Mouse (Mus musculus) erythroblast, embryonic 14.5 days (primary cell): ENCODE data around the gene Map4k5. TPM values are rescaled to one million over a fixed set of nuclear protein-coding genes. Genes with fewer than 3 reads are reported as not detected.

Experiments used
- H3K27me3 ChIP-seq: 2 replicates; pipeline ENCODE4 v1.6.1; 2012; ENCODE audit warnings: inconsistent platforms; ENCODE audit not compliant: control insufficient read depth
- H3K36me3 ChIP-seq: 2 replicates; pipeline ENCODE4 v1.6.1; 2012; ENCODE audit warnings: mild to moderate bottlenecking, inconsistent platforms; ENCODE audit not compliant: control insufficient read depth
- H3K4me1 ChIP-seq: 2 replicates; pipeline ENCODE4 v1.6.1; 2012; ENCODE audit warnings: inconsistent platforms; ENCODE audit not compliant: control insufficient read depth
- H3K4me3 ChIP-seq: replicated peaks from 2 replicates; pipeline ENCODE3; 2012; ENCODE audit warnings: moderate library complexity, mild to moderate bottlenecking, inconsistent platforms
- H3K9me3 ChIP-seq: 2 replicates; pipeline ENCODE4 v1.6.1; 2012; ENCODE audit warnings: low read length, inconsistent platforms, mixed read lengths; ENCODE audit not compliant: control insufficient read depth
- GATA1 ChIP-seq: IDR thresholded peaks from 2 replicates; pipeline ENCODE4 v1.6.1; 2012; ENCODE audit warnings: low read length, inconsistent platforms, mixed read lengths
- TAL1 ChIP-seq: IDR thresholded peaks from 3 replicates; pipeline ENCODE4 v1.6.1; 2012; ENCODE audit warnings: low read length, inconsistent platforms, mixed read lengths
- polyA plus RNA-seq: library from polyadenylated mRNA; stranded (reverse); fragments of >175 nt; gene quantifications from 2 replicates; pipeline ENCODE4 v1.2.3, GENCODE M21; 2012

Gene Map4k5
- 1.2 and 2.0 TPM in 2 replicates for polyA plus RNA-seq

- Histone ChIP-seq H3K9me3 (no peaks in the 10 kb centered on the region), H3K27me3 (no peaks in the 10 kb centered on the region), H3K4me1 (peaks cover 41% of the 10 kb centered on the region), H3K4me3 (peak within 1 kb of the TSS; percentile 99), H3K36me3 (peaks cover 40% of the 10 kb centered on the region)
- TF ChIP-seq GATA1 (no peak), TAL1 (no peak)
Observed at GRCm38 (mm10) chr12:69892371-69893251, at the start of gene Map4k5, which contains the start of gene Atl1. TSS of gene Map4k5 (minus strand) at chr12:69893200. TSS of gene Atl1 (plus strand) at chr12:69892614.

- no peak for TF ChIP-seq TAL1
- no peak for TF ChIP-seq GATA1
- no peak overlapping the region for H3K4me3 ChIP-seq
- no peaks in the 10 kb centered on the region for H3K36me3 ChIP-seq
- H3K4me1 ChIP-seq = no peaks in the 10 kb centered on the region; the same call in 1 of the 2 replicates
- H3K9me3 ChIP-seq = peaks cover 4% of the 10 kb centered on the region; the same call in 1 of the 2 replicates
- no peaks in the 10 kb centered on the region for H3K27me3 ChIP-seq
Observed at GRCm38 (mm10) chr12:69941655-69942329, 48.8 kb upstream of the Map4k5 start.

- Histone ChIP-seq H3K4me3 (no peak overlapping the region), H3K27me3 (no peaks in the 10 kb centered on the region), H3K9me3 (peaks cover 4% of the 10 kb centered on the region; the same call in 1 of the 2 replicates), H3K4me1 (no peaks in the 10 kb centered on the region), H3K36me3 (no peaks in the 10 kb centered on the region)
- no peak for TF ChIP-seq GATA1
- no peak for TF ChIP-seq TAL1
Observed at GRCm38 (mm10) chr12:69939291-69939690, 46.3 kb upstream of the Map4k5 start.

GRCm38 (mm10) chr12:69937731-69938130 lies 44.7 kb upstream of the Map4k5 start:
- Histone ChIP-seq H3K9me3 (peaks cover 4% of the 10 kb centered on the region; the same call in 1 of the 2 replicates), H3K4me3 (no peak overlapping the region), H3K4me1 (no peaks in the 10 kb centered on the region; the same call in 1 of the 2 replicates), H3K36me3 (no peaks in the 10 kb centered on the region), H3K27me3 (no peaks in the 10 kb centered on the region)
- no peak for TF ChIP-seq TAL1
- no peak for TF ChIP-seq GATA1

GRCm38 (mm10) chr12:69926716-69927115 lies 33.7 kb upstream of the Map4k5 start:
- no peaks in the 10 kb centered on the region for H3K36me3 ChIP-seq
- H3K9me3 ChIP-seq = no peaks in the 10 kb centered on the region
- no peaks in the 10 kb centered on the region for H3K27me3 ChIP-seq
- H3K4me1 ChIP-seq = peaks cover 29% of the 10 kb centered on the region
- TF ChIP-seq TAL1 (no peak), GATA1 (no peak)
- no peak overlapping the region for H3K4me3 ChIP-seq

GRCm38 (mm10) chr12:69924012-69924411 lies 31.0 kb upstream of the Map4k5 start:
- no peak for TF ChIP-seq GATA1
- no peak for TF ChIP-seq TAL1
- H3K4me1 ChIP-seq = peaks cover 27% of the 10 kb centered on the region
- H3K9me3 ChIP-seq = no peaks in the 10 kb centered on the region
- H3K36me3 ChIP-seq = no peaks in the 10 kb centered on the region
- H3K27me3 ChIP-seq = no peaks in the 10 kb centered on the region
- no peak overlapping the region for H3K4me3 ChIP-seq

GRCm38 (mm10) chr12:69923603-69924002 lies 30.6 kb upstream of the Map4k5 start:
- Histone ChIP-seq H3K4me1 (peaks cover 27% of the 10 kb centered on the region), H3K4me3 (no peak overlapping the region), H3K9me3 (no peaks in the 10 kb centered on the region), H3K27me3 (no peaks in the 10 kb centered on the region), H3K36me3 (no peaks in the 10 kb centered on the region)
- no peak for TF ChIP-seq TAL1
- no peak for TF ChIP-seq GATA1

GRCm38 (mm10) chr12:69923128-69923527 lies 30.1 kb upstream of the Map4k5 start:
- no peaks in the 10 kb centered on the region for H3K36me3 ChIP-seq
- no peak for TF ChIP-seq GATA1
- no peak overlapping the region for H3K4me3 ChIP-seq
- H3K27me3 ChIP-seq = no peaks in the 10 kb centered on the region
- peaks cover 27% of the 10 kb centered on the region for H3K4me1 ChIP-seq
- no peaks in the 10 kb centered on the region for H3K9me3 ChIP-seq

GRCm38 (mm10) chr12:69922099-69922498 lies 29.1 kb upstream of the Map4k5 start:
- H3K36me3 ChIP-seq = no peaks in the 10 kb centered on the region
- H3K4me1 ChIP-seq = peaks cover 28% of the 10 kb centered on the region
- no peaks in the 10 kb centered on the region for H3K27me3 ChIP-seq
- no peaks in the 10 kb centered on the region for H3K9me3 ChIP-seq
- TF ChIP-seq TAL1 (no peak), GATA1 (no peak)
- H3K4me3 ChIP-seq = no peak overlapping the region
